Mouse (Mus musculus) lung, adult 2 months (tissue): Measurements from ENCODE around the gene Camk1d.

Experiments used
- CTCF ChIP-seq: fragments of 200-500 bp; IDR thresholded peaks from 2 replicates; pipeline ENCODE4 v1.5.1; 2011; ENCODE audit warnings: mild to moderate bottlenecking, low read length, control low read depth; ENCODE audit not compliant: insufficient read depth
- POLR2A ChIP-seq: fragments of 200-500 bp; IDR thresholded peaks from 2 replicates; pipeline ENCODE4 v1.6.1; 2011; ENCODE audit warnings: low read depth, mild to moderate bottlenecking, control low read depth, low read length, borderline replicate concordance; ENCODE audit errors: extremely low read depth

GRCm38 (mm10) chr2:5510042-5510441 lies 204.3 kb downstream of the Camk1d start:
- TF ChIP-seq POLR2A (no peak), CTCF (no peak)
